Mouse (Mus musculus) cerebellum, postnatal 14 days (tissue): ENCODE data around the gene Yrdc.
A peak's percentile ranks its signal among the peaks of the same experiment; 100 is the strongest.

ENCODE experiments used
- DNase-seq, 2 experiments: peaks; one replicate each; pipeline ENCODE4 v3.0.0; 2021; ENCODE audit warnings: mixed read lengths in 2 of 2

Gene Yrdc

GRCm38 (mm10) chr4:124850933-124851658 lies 617 bp downstream of the Yrdc start, which contains the start of gene 1110065P20Rik:
Gene 1110065P20Rik, minus strand, starts transcription at chr4:124851196.
- peak; percentile 79 for DNase-seq

DNA sequence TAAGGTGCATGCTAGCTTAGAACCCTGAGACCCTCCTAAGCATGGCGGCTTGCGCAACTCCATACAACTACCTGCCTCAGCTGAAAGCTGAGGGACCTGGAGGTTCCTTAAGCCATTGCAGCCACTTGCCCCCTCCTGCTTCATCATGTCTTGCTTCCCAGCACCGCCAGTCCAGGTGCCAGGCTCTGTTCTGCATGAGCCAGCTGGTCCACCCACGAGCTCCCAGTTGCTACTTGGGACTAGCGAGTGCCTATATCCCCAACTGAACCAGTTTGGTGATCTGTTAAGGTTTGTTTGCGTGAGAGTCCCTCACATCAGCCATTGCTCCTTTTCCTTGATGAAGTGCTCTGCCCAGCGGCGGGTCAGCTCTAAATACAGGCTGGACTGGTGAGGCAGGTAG lies 5.8 kb downstream of the Yrdc start:
- no peak for DNase-seq

GRCm38 (mm10) chr4:124858370-124858769 lies 7.9 kb downstream of the Yrdc start:
- peak in 1 of 2 experiments; percentile 45 for DNase-seq

- DNase-seq = peak; percentile 33 to 41
These were observed 10.0 kb downstream of the Yrdc start for GRCm38 (mm10) chr4:124860446-124860845.

GRCm38 (mm10) chr4:124861283-124862188 lies 11.1 kb downstream of the Yrdc start, which contains the start of gene Maneal:
Gene Maneal, minus strand, starts transcription at chr4:124862171.
- DNase-seq = peak; percentile 54

DNA sequence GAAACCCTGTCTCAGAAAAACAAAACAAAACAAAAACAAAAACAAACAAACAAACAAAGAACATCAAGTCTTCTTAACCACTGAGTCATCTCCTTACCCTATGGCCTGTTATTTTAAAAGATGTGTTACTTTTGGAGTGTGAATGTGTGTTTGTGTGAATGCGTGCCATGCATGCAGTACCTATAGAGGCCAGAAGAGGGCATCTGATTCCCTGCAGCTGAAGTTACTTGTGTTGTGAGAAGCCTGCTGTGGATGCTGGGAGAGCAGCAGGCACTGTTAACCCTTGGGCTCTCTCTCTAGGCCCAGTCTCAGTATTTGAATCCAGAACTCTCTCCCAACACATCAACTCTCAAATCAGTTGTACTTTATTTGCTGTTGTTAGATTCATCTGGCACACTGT lies 22.2 kb downstream of the Yrdc start:
- DNase-seq = peak in 1 of 2 experiments; percentile 18

DNA sequence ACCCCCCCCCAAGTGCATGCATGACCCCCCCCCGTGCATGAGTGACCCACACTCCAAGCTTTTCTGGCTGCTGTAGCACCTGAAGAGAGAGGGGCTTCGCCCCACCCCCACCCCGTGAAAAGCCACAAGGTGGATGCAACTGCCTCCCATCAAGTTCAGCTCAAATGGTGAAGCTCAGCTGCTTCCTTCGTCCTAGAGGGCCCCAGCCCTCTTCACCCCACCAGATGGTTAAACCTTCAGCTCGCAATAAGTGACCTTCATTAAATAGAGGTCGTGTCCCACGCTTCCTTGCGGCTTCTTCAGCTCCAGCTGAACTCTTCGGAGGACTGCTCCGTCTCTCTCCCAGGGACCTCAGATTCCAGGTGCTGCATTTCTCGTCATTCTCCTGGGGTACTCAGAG lies 30.1 kb downstream of the Yrdc start, which contains the start of gene Epha10:
Gene Epha10, plus strand, starts transcription at position 301 of the 400 bp plus-strand sequence.
- DNase-seq = no peak

GRCm38 (mm10) chr4:124881341-124881908 lies 30.9 kb downstream of the Yrdc start:
- DNase-seq = peak; percentile 90 to 94

DNA sequence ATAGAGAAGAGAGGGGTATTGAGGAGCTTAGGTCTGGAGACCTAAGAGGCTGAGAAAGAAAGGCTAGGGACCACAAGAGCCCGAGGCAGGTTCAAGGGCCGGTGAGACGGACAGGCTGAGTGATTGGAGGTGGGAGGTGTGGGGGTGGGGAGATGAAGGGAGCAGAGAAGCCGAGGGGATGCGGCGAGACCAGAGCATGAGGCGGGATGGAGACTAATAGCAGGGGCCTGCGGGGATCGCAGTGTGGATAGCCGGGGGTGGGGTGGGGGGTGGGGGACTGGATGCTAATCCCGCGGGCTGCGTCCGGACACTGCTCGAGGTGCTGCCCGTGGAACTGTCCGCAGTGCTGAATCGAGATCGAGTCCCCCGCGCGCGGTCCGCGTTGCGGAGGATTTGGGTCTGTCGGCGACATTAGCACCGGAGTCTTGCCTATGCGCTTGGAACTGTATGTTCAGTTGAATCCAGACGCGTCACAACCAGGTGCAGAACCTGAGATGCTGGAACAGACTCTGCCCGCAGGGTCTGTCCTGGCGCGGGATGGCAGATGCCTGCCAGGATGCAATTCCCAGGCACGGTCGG lies 31.8 kb downstream of the Yrdc start:
- peak; percentile 28 to 52 for DNase-seq

GRCm38 (mm10) chr4:124888702-124889101 lies 38.2 kb downstream of the Yrdc start:
- DNase-seq = no peak

GRCm38 (mm10) chr4:124889935-124890334 lies 39.5 kb downstream of the Yrdc start:
- DNase-seq = no peak

DNA sequence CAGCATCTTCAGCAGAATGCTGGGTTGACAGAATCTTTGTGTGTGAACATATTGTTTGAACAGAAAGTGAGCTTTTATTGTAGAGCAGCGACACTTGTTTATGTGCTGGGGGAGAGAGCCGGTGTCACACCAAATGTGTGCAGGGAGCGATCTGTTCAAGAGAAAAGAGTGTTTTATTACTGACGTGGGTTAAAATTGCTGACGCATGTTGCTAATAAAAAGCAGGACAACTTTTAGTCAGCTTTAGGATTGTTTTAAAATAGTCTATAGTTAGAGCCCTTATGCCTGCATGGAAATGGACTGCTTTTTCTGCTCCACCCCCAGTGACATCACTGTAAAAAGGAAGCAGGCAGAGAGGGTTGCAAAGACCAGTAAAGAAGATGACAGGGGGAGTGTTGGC lies 40.4 kb downstream of the Yrdc start:
- DNase-seq = no peak

GRCm38 (mm10) chr4:124893769-124894168 lies 43.3 kb downstream of the Yrdc start:
- DNase-seq = no peak

DNA sequence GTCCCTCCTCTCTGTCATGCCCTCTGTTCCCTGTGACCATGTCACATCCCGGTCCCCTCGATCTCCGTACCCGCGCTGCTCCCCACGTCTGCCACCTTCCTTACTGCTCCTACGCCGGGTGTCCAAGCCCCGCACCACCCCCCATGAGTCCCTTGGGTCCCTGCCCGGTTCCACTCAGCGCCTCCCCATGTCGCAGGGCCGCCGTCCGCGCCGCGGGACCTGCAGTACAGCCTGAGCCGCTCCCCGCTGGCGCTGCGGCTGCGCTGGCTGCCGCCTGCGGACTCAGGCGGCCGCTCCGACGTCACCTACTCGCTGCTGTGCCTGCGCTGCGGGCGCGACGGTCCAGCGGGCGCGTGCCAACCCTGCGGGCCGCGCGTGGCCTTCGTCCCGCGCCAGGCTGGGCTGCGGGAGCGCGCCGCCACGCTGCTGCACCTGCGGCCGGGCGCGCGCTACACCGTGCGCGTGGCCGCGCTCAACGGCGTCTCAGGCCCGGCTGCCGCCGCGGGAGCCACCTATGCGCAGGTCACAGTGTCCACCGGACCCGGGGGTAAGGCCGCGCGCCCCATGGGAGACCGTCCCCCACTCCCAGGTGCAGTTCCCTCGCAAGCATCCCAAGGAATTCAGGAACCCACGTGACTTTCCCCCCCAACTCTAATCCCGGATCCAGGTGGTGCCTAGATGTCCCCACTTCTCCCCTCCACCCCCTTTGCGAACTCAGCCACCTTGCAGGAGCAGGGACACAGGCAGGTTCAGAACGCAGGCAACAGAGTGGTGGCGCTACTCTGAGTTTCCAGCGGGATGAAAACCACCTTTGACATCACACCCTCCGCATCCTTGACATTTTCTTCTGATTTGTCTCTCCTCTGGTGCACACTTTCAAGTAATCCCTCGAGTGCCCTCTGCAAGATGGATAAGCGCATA lies 44.3 kb downstream of the Yrdc start:
- peak; percentile 72 to 78 for DNase-seq

DNA sequence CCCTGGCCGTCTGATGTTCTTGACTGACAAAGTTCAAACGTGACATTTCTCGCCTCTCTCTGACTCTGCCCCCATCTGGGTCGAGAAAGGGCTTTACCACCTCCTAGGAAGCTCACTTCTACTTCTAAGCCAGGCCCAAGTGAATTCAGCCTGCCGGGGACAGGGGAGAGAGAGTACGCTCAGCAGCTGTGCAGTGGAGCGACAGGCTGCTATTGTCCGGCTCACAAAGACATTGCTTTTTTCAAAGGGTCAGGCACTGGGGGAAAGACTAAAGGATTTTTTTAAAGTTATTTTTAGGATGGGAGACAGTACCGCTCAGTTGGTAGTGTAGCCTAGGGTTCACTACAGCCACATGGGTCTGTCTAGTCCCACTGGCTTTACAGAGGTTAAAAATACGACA lies 47.9 kb downstream of the Yrdc start:
- no peak for DNase-seq

DNA sequence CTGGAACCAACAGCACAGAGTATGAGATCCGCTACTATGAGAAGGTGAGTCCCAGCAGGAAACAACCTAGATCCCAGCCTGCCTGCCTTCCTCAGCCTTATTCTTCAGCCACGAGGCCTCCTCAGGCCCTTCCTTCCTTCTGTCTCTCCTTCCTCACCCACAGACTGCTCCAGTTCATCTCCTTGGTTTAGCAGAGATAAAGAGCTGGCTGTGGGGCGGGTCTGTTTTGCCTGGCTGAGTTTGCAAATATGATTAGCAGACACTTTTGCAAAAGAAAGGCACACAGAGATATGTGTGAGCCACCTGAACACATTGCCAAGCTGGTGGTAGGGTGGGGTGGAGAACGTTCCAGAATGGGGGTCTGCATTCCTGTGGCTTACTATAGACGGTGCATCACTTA lies 49.4 kb downstream of the Yrdc start:
- DNase-seq = no peak
